Mouse (Mus musculus): ENCODE data around the gene Lamtor1. TPM values are rescaled to one million over a fixed set of nuclear protein-coding genes. Genes with fewer than 3 reads are reported as not detected.
"Not testable (repeated sequence)": the region's sequence is repeated elsewhere in the genome, so short reads cannot be mapped to it uniquely, and the experiment has no call there.

The Lamtor1 gene
- polyA plus RNA-seq, 1 experiment from 2014 or later, result 149 TPM

DNA sequence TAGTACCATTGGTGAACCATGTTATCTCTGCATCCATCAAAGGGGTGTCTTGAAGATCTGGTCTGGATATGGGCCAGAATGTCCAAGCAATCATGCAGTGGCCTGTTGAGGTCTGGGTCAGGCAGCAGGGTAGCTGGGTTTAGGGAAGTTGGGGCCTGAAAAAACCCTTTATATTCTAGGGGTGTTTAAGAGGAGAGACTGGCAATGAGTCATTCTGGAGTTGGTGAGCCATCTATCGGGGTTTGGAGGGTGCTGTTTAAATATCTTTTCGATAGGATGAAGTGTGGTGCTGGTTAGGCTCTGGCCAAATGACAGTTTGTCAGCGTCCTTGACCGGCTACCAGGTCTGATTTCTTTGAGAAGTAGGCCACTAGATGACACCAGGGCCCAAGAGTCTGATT lies 30.3 kb downstream of the Lamtor1 start:
- Histone ChIP-seq H3K9me3 (replicated peaks; ENCODE audit: control insufficient read depth, low read length) (no peaks in the 10 kb centered on the region), H3K27ac (ENCODE audit: low read length) (no peak overlapping the region), H3K4me1 (ENCODE audit: control insufficient read depth, insufficient read depth, low read length) (peaks cover 14% of the 10 kb centered on the region; the same call in 1 of the 2 replicates), H3K36me3 (ENCODE audit: control insufficient read depth, insufficient read depth, low read length) (no peaks in the 10 kb centered on the region; the same call in 1 of the 2 replicates), H3K4me2 (ENCODE audit: low read depth, low read length) (no peak overlapping the region), H3K4me3 (replicated peaks; ENCODE audit: low read length) (no peak overlapping the region), H3K27me3 (ENCODE audit: control insufficient read depth, insufficient read depth, low read length) (no peaks in the 10 kb centered on the region), H3K9ac (ENCODE audit: low read length) (peak overlapping the region; percentile 18; the same call in 1 of the 2 replicates)
- ATAC-seq (ENCODE audit: insufficient read depth, low FRiP score), result no peak
- WGBS, result 87% methylated on average over 4 of the region's 4 CpGs

DNA sequence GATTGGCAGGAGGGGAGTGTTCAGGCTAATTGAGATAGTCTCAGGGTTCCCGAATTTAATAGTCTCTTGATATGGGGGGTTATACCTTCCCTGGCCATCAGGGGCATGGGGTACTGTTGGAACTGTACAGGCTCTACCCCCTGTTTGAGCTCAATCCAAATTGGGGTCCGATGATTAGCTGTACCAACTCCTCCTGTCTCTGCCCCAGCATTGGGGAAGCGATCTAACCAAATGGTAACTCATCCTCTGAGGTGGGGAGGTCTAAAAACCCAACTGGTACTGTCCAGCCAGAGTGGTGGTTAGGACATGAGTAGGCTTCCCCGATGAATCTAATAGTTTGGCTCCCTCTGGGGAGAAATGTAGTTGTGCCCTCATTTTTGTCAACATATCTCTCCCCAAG lies 31.3 kb downstream of the Lamtor1 start:
- Histone ChIP-seq H3K4me2 (ENCODE audit: low read depth, low read length) (no peak overlapping the region), H3K9me3 (replicated peaks; ENCODE audit: control insufficient read depth, low read length) (no peaks in the 10 kb centered on the region), H3K4me3 (replicated peaks; ENCODE audit: low read length) (no peak overlapping the region), H3K36me3 (ENCODE audit: control insufficient read depth, insufficient read depth, low read length) (no peaks in the 10 kb centered on the region; the same call in 1 of the 2 replicates), H3K27me3 (ENCODE audit: control insufficient read depth, insufficient read depth, low read length) (no peaks in the 10 kb centered on the region), H3K4me1 (ENCODE audit: control insufficient read depth, insufficient read depth, low read length) (peaks cover 14% of the 10 kb centered on the region; the same call in 1 of the 2 replicates), H3K27ac (ENCODE audit: low read length) (no peak overlapping the region), H3K9ac (ENCODE audit: low read length) (no peak overlapping the region)
- WGBS, result 92% methylated on average over 4 of the region's 4 CpGs
- ATAC-seq (ENCODE audit: insufficient read depth, low FRiP score), result no peak

DNA sequence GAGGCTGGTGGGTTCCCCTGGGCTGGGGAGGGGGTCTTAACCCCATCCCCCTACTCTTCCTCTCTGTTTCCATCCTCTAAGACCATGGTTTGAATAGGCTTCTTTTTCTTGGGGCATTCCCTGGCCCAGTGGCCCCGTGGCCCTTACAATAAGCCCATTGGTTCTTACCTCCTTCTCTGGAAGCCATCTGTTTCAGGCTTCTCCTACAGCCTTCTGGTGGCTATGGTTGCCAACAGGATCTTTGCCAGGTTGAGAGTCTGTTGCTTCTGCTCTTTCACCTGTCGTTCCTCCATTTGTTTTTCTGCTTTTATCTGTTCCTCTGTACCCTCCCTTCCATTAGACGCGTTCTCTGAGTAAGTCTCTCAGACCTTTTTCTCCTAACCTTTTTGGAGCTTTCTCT lies 31.9 kb downstream of the Lamtor1 start:
- no peak for ATAC-seq (ENCODE audit: insufficient read depth, low FRiP score)
- Histone ChIP-seq H3K4me2 (ENCODE audit: low read depth, low read length) (no peak overlapping the region), H3K36me3 (ENCODE audit: control insufficient read depth, insufficient read depth, low read length) (no peaks in the 10 kb centered on the region; the same call in 1 of the 2 replicates), H3K9me3 (replicated peaks; ENCODE audit: control insufficient read depth, low read length) (no peaks in the 10 kb centered on the region), H3K27me3 (ENCODE audit: control insufficient read depth, insufficient read depth, low read length) (no peaks in the 10 kb centered on the region), H3K9ac (ENCODE audit: low read length) (no peak overlapping the region), H3K4me1 (ENCODE audit: control insufficient read depth, insufficient read depth, low read length) (0 out of 2 replicates have a peak, but pooled peaks cover 9% of the 10 kb centered on the region), H3K27ac (ENCODE audit: low read length) (no peak overlapping the region), H3K4me3 (replicated peaks; ENCODE audit: low read length) (no peak overlapping the region)
- 90% methylated on average over 4 of the region's 4 CpGs for WGBS

DNA sequence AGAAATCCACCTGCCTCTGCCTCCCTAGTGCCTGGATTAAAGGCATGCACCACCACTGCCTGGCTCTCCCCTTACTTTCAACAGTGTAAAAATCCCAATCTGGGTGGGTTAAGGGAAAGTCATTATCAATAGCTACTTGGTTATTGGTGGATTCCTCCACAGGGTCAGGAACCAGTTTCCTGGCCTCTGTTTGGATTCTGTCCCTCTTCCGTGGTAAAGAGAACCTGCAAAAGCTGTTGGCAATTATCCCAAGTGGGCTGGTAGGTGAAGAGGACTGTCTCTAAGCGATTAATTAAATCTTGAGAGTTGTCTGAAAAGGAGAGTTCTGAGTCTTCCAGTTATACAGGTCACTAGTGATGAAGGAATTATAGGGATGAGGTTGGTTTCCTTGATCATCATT lies 32.6 kb downstream of the Lamtor1 start:
- no peaks in the 10 kb centered on the region for H3K27me3 ChIP-seq (ENCODE audit: control insufficient read depth, insufficient read depth, low read length)
- ATAC-seq (ENCODE audit: insufficient read depth, low FRiP score), result no peak
- 0 out of 2 replicates have a peak, but pooled peaks cover 8% of the 10 kb centered on the region for H3K4me1 ChIP-seq (ENCODE audit: control insufficient read depth, insufficient read depth, low read length)
- 75% methylated on average over 2 of the region's 2 CpGs for WGBS
- H3K27ac ChIP-seq (ENCODE audit: low read length), result no peak overlapping the region
- no peaks in the 10 kb centered on the region for H3K9me3 ChIP-seq (replicated peaks; ENCODE audit: control insufficient read depth, low read length)
- H3K36me3 ChIP-seq (ENCODE audit: control insufficient read depth, insufficient read depth, low read length), result no peaks in the 10 kb centered on the region; the same call in 1 of the 2 replicates
- no peak overlapping the region for H3K4me3 ChIP-seq (replicated peaks; ENCODE audit: low read length)
- H3K4me2 ChIP-seq (ENCODE audit: low read depth, low read length), result no peak overlapping the region
- H3K9ac ChIP-seq (ENCODE audit: low read length), result no peak overlapping the region

DNA sequence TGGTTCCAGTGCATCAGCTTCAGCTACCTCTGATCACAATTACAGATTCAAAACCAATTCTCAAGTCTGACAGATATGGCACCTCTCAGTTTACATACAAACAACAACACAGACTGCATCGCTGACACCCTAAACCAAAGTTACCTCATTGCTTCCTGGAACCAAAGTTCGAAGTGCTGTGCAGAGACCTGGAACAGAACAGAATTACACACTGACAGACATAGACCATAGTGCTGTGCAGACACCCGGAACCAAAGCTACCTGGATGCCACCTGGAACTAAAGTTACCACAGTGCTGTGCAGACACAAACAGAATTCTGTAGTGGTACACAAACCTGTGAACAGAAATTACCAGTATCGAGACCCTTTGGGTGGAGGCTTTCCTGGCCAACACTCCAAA lies 34.1 kb downstream of the Lamtor1 start:
- Histone ChIP-seq H3K27me3 (ENCODE audit: control insufficient read depth, insufficient read depth, low read length) (no peaks in the 10 kb centered on the region), H3K36me3 (ENCODE audit: control insufficient read depth, insufficient read depth, low read length) (no peaks in the 10 kb centered on the region; the same call in 1 of the 2 replicates), H3K9me3 (replicated peaks; ENCODE audit: control insufficient read depth, low read length) (no peaks in the 10 kb centered on the region), H3K4me3 (replicated peaks; ENCODE audit: low read length) (no peak overlapping the region), H3K4me1 (ENCODE audit: control insufficient read depth, insufficient read depth, low read length) (0 out of 2 replicates have a peak, but pooled peaks cover 8% of the 10 kb centered on the region), H3K4me2 (ENCODE audit: low read depth, low read length) (no peak overlapping the region), H3K27ac (ENCODE audit: low read length) (no peak overlapping the region), H3K9ac (ENCODE audit: low read length) (no peak overlapping the region)
- no peak for ATAC-seq (ENCODE audit: insufficient read depth, low FRiP score)
- WGBS, result 93% methylated on average over 4 of the region's 4 CpGs

DNA sequence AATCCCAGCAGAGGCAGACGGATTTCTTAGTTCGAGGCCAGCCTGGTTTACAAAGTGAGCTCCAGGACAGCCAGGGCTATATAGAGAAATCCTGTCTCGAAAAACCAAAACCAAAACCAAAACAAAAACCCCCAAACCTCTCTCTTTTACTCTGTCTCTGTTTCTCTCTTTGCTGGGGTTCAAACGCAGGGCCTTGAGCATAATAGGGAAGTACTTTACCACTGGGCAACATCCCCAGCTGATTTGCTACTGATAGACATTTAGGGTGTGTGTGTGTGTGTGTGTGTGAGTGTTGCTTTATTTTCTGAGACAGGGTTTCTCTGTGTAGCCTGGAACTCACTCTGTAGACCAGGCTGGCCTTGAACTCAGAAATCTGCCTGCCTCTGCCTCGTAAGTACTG lies 43.3 kb downstream of the Lamtor1 start:
- not testable (repeated sequence) for H3K27me3 ChIP-seq (ENCODE audit: control insufficient read depth, insufficient read depth, low read length); ATAC-seq (ENCODE audit: insufficient read depth, low FRiP score); H3K36me3 ChIP-seq (ENCODE audit: control insufficient read depth, insufficient read depth, low read length); H3K4me1 ChIP-seq (ENCODE audit: control insufficient read depth, insufficient read depth, low read length); H3K4me3 ChIP-seq (replicated peaks; ENCODE audit: low read length); H3K27ac ChIP-seq (ENCODE audit: low read length); H3K9ac ChIP-seq (ENCODE audit: low read length); H3K9me3 ChIP-seq (replicated peaks; ENCODE audit: control insufficient read depth, low read length); H3K4me2 ChIP-seq (ENCODE audit: low read depth, low read length)
- 85% methylated on average over 5 of the region's 5 CpGs for WGBS

DNA sequence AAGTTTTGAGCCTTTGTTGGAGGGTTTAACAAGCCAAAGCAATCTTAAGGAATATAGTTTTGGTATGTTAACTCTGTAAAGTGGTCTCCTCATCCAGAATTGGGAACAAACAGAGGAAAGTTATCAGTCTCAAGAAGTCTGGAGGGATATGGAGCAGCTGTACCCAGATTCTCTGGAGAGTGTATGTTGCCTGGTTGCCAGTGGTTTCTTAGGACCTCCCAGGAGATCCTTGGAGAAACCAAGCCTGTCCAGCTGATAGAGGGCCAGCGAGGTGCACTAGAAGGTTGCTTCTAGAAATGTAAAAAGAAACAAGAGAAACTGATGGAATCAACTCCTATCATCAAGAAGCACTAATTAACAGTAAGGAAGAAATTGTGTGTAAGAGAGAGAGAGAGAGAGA lies 45.9 kb downstream of the Lamtor1 start:
- ATAC-seq (ENCODE audit: insufficient read depth, low FRiP score), result peak; percentile 72
- no peaks in the 10 kb centered on the region for H3K9me3 ChIP-seq (replicated peaks; ENCODE audit: control insufficient read depth, low read length)
- H3K36me3 ChIP-seq (ENCODE audit: control insufficient read depth, insufficient read depth, low read length), result no peaks in the 10 kb centered on the region
- no peak overlapping the region for H3K4me2 ChIP-seq (ENCODE audit: low read depth, low read length)
- WGBS, result 50% methylated on average over 1 of the region's 1 CpGs
- no peak overlapping the region for H3K9ac ChIP-seq (ENCODE audit: low read length)
- H3K27ac ChIP-seq (ENCODE audit: low read length), result peak overlapping the region; percentile 53
- peaks cover 4% of the 10 kb centered on the region for H3K4me1 ChIP-seq (ENCODE audit: control insufficient read depth, insufficient read depth, low read length)
- no peak overlapping the region for H3K4me3 ChIP-seq (replicated peaks; ENCODE audit: low read length)
- H3K27me3 ChIP-seq (ENCODE audit: control insufficient read depth, insufficient read depth, low read length), result no peaks in the 10 kb centered on the region

DNA sequence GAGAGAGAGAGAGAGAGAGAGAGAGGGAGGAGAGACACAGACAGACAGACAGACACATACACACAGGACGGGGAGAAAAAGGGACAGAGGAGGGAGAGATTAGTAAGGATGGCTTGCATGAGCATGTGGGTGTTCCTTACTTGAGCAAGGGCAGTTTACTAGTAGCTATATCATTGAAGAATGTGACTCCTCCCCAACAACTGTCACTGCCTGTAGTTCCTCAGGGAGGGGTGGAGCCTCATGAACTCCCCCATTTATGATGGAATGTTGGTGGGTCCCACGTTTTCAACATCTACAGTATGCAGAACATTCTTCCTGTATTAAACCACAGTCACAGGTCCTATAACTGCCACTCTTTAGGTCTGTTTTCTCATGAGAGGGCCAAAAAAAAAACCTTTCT lies 46.4 kb downstream of the Lamtor1 start:
- Histone ChIP-seq H3K36me3 (ENCODE audit: control insufficient read depth, insufficient read depth, low read length) (no peaks in the 10 kb centered on the region), H3K9ac (ENCODE audit: low read length) (no peak overlapping the region), H3K4me2 (ENCODE audit: low read depth, low read length) (no peak overlapping the region), H3K27me3 (ENCODE audit: control insufficient read depth, insufficient read depth, low read length) (no peaks in the 10 kb centered on the region), H3K9me3 (replicated peaks; ENCODE audit: control insufficient read depth, low read length) (no peaks in the 10 kb centered on the region), H3K4me1 (ENCODE audit: control insufficient read depth, insufficient read depth, low read length) (peaks cover 4% of the 10 kb centered on the region), H3K27ac (ENCODE audit: low read length) (peak overlapping the region; percentile 53; the same call in 1 of the 2 replicates), H3K4me3 (replicated peaks; ENCODE audit: low read length) (no peak overlapping the region)
- WGBS, result 28% methylated on average over 2 of the region's 2 CpGs
- 0 out of 2 replicates have a peak, but pooled peaks have one; percentile 21 for ATAC-seq (ENCODE audit: insufficient read depth, low FRiP score)

DNA sequence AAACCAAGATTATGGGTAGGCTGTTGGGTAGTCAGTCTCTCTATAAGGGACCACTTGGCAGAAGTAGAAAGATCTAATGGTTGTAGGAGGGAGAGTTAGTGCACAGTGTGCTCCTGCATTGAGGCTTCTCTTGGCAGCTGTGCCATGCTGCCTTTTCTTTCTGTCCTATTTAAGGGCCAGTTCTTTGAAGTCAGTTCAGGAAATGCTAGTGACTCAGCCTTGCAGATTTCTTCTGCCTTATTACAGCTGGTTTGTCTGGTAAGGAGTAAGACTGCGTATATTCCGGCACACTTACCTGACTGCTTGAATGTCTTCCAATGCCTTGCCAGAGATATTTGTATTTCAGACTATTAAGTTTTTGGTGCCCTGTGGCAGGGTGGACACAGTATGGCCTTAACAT lies 48.5 kb downstream of the Lamtor1 start:
- no peaks in the 10 kb centered on the region for H3K27me3 ChIP-seq (ENCODE audit: control insufficient read depth, insufficient read depth, low read length)
- H3K4me1 ChIP-seq (ENCODE audit: control insufficient read depth, insufficient read depth, low read length), result peaks cover 4% of the 10 kb centered on the region
- no peak overlapping the region for H3K27ac ChIP-seq (ENCODE audit: low read length)
- no peaks in the 10 kb centered on the region for H3K36me3 ChIP-seq (ENCODE audit: control insufficient read depth, insufficient read depth, low read length)
- no peak overlapping the region for H3K4me2 ChIP-seq (ENCODE audit: low read depth, low read length)
- ATAC-seq (ENCODE audit: insufficient read depth, low FRiP score), result no peak
- H3K9ac ChIP-seq (ENCODE audit: low read length), result no peak overlapping the region
- WGBS, result 93% methylated on average over 2 of the region's 2 CpGs
- no peak overlapping the region for H3K4me3 ChIP-seq (replicated peaks; ENCODE audit: low read length)
- H3K9me3 ChIP-seq (replicated peaks; ENCODE audit: control insufficient read depth, low read length), result no peaks in the 10 kb centered on the region
